Mouse (Mus musculus) thymus, postnatal 25 days (tissue): ENCODE measurements around the gene Zg16.

Source experiments
- DNase-seq: peaks from one replicate; pipeline ENCODE4 v3.0.0; 2022

Zg16 gene

GRCm38 (mm10) chr7:127019306-127019960 lies 67.7 kb downstream of the Zg16 start:
- DNase-seq, result no peak

- no peak for DNase-seq
Measured at GRCm38 (mm10) chr7:127018416-127019305, 68.5 kb downstream of the Zg16 start.

GRCm38 (mm10) chr7:127017950-127018345 lies 69.2 kb downstream of the Zg16 start:
- no peak for DNase-seq

- peak; percentile 96 for DNase-seq
Measured at GRCm38 (mm10) chr7:127016971-127017949, 69.9 kb downstream of the Zg16 start, which contains the start of gene Pagr1a. Pagr1a (minus strand) TSS chr7:127017352.

GRCm38 (mm10) chr7:127016486-127016938 lies 70.6 kb downstream of the Zg16 start:
- no peak for DNase-seq

- DNase-seq, result no peak
Measured at GRCm38 (mm10) chr7:127016481-127016485, 70.8 kb downstream of the Zg16 start, which contains the start of gene Pagr1b. Pagr1b (minus strand) TSS chr7:127016484.

GRCm38 (mm10) chr7:127016081-127016480 lies 71.0 kb downstream of the Zg16 start:
- DNase-seq, result no peak

- DNase-seq, result no peak
Measured at GRCm38 (mm10) chr7:127014993-127015392, 72.1 kb downstream of the Zg16 start.

GRCm38 (mm10) chr7:127014320-127014719 lies 72.8 kb downstream of the Zg16 start, which contains the start of gene Mvp:
Mvp (minus strand) TSS chr7:127014621.
- peak; percentile 70 for DNase-seq

- no peak for DNase-seq
Measured at GRCm38 (mm10) chr7:127013385-127013784, 73.7 kb downstream of the Zg16 start.

GRCm38 (mm10) chr7:127012845-127013244 lies 74.3 kb downstream of the Zg16 start:
- DNase-seq, result no peak

GRCm38 (mm10) chr7:127012374-127012773 lies 74.8 kb downstream of the Zg16 start:
- no peak for DNase-seq

GRCm38 (mm10) chr7:127011717-127012116 lies 75.4 kb downstream of the Zg16 start:
- no peak for DNase-seq

- DNase-seq, result no peak
Measured at GRCm38 (mm10) chr7:127011051-127011450, 76.1 kb downstream of the Zg16 start.

- no peak for DNase-seq
Measured at GRCm38 (mm10) chr7:127009307-127010085, 77.6 kb downstream of the Zg16 start.

GRCm38 (mm10) chr7:127008239-127009019 lies 78.7 kb downstream of the Zg16 start:
- no peak for DNase-seq

- DNase-seq, result no peak
Measured at GRCm38 (mm10) chr7:127007313-127008024, 79.7 kb downstream of the Zg16 start.

GRCm38 (mm10) chr7:127004122-127004875 lies 82.8 kb downstream of the Zg16 start:
- DNase-seq, result no peak

- DNase-seq, result no peak
Measured at GRCm38 (mm10) chr7:127003620-127004019, 83.5 kb downstream of the Zg16 start.
